Mouse (Mus musculus) hindbrain, embryonic 14.5 days (tissue): ENCODE measurements around the gene Srgap3. TPM values are rescaled to one million over a fixed set of nuclear protein-coding genes. Genes with fewer than 3 reads are reported as not detected.
A peak's percentile ranks its signal among the peaks of the same experiment; 100 is the strongest.

Source experiments
- ATAC-seq: fragments of 200-750 bp; cut with Nextera tagmentation; 2 replicates; pipeline ENCODE4 v1.8.0; 2017; ENCODE audit warnings: moderate number of reproducible peaks, mild to moderate bottlenecking, moderate TSS enrichment, moderate library complexity; ENCODE audit not compliant: low FRiP score
- DNase-seq: peaks from one replicate; pipeline ENCODE4 v3.0.0-alpha.2; 2015; ENCODE audit warnings: low spot score
- H3K27ac ChIP-seq: fragments of 300-500 bp; sonication (generic); 2 replicates; pipeline ENCODE4 v1.5.1; 2014; ENCODE audit warnings: mild to moderate bottlenecking, moderate library complexity
- H3K27me3 ChIP-seq: fragments of 300-500 bp; sonication (generic); 2 replicates; pipeline ENCODE4 v1.6.1; 2014; ENCODE audit warnings: mild to moderate bottlenecking, low read length, mixed read lengths; ENCODE audit not compliant: control insufficient read depth, insufficient read depth
- H3K36me3 ChIP-seq: fragments of 300-500 bp; sonication (generic); replicated peaks from 2 replicates; pipeline ENCODE4 v1.6.1; 2014; ENCODE audit not compliant: control insufficient read depth, insufficient read depth
- H3K4me1 ChIP-seq: fragments of 300-500 bp; sonication (generic); replicated peaks from 2 replicates; pipeline ENCODE4 v1.6.1; 2014; ENCODE audit warnings: antibody characterized with exemption, low read length, mixed read lengths; ENCODE audit not compliant: control insufficient read depth, insufficient read depth
- H3K4me2 ChIP-seq: fragments of 300-500 bp; sonication (generic); replicated peaks from 2 replicates; pipeline ENCODE4 v1.6.1; 2014; ENCODE audit warnings: mild to moderate bottlenecking, moderate library complexity
- H3K4me3 ChIP-seq: fragments of 300-500 bp; sonication (generic); replicated peaks from 2 replicates; pipeline ENCODE4 v1.5.1; 2014; ENCODE audit warnings: mild to moderate bottlenecking, low read length
- H3K9ac ChIP-seq: fragments of 300-500 bp; sonication (generic); 2 replicates; pipeline ENCODE4 v1.6.1; 2014
- H3K9me3 ChIP-seq: fragments of 300-500 bp; sonication (generic); 2 replicates; pipeline ENCODE4 v1.6.1; 2016; ENCODE audit warnings: low read length; ENCODE audit not compliant: control insufficient read depth
- WGBS: fragments of 180-500 bp; shearing (Covaris S2); extraction: QIAGEN DNeasy Blood & Tissue Kit; methylation state at CpG from one replicate; pipeline ENCODE4 v1.1.7; 2014; 5-methylcytosine and 5-hydroxymethylcytosine counted together
- polyA plus RNA-seq: library from polyadenylated mRNA; unstranded; fragments of >200 nt; fragmentation: Nextera tagmentation; extraction: Ambion mirVana; gene quantifications from 2 replicates; pipeline ENCODE4 v1.2.1, GENCODE M21; 2014

Srgap3 gene
- polyA plus RNA-seq, 1 experiment from 2014 or later, result 50.7 TPM

DNA sequence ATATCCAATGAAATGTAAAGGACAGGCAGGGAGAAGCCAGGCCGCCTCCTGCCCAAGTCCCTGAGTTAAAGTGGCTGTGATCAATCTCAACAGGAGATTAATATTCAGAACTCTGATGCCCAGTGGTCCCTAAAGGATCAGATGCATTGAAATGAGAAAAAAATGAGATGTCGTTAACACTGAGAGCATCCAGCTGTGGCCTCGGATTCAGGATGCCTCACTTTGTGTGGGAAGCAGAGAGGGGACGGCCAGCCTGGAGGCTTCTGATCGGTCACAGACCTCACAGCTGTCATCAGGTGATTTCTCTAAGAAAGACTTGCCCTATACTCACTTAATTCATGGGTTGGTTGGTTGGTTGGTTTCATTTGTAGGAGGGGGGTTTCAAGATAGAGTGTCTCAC is 106.7 kb downstream of the Srgap3 start:
- 13% methylated on average over 5 of the region's 5 CpGs for WGBS
- Histone ChIP-seq H3K36me3 (no peaks in the 10 kb centered on the region), H3K9ac (no peak overlapping the region), H3K9me3 (no peaks in the 10 kb centered on the region), H3K27ac (peak overlapping the region; percentile 86), H3K4me2 (no peak overlapping the region), H3K4me3 (no peak overlapping the region), H3K4me1 (peaks cover 62% of the 10 kb centered on the region), H3K27me3 (no peaks in the 10 kb centered on the region)
- 0 out of 2 replicates have a peak, but pooled peaks have one; percentile 29 for ATAC-seq
- no peak for DNase-seq

DNA sequence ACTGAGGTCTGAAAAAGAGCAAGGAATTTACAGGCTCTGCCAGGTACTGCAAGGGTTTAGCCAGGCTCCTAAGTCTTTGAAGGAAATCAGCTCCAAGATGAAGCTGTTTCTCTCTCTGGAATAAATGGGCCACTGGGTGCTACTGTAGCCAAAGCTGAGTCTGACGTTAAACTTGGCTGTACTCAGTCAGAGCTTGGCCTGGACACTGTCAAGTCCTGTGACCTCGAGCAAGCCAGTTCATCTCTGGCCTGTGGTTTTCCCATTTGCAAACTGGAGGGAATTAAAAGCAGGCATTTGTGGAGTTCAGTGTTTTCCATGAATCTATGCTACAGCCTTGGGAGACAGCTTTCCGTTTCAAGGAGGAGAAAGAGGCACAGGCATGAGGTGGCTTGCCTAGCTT is 107.7 kb downstream of the Srgap3 start:
- Histone ChIP-seq H3K27ac (peak overlapping the region; percentile 86), H3K9ac (peak overlapping the region; percentile 18; the same call in 1 of the 2 replicates), H3K9me3 (no peaks in the 10 kb centered on the region), H3K4me2 (no peak overlapping the region), H3K27me3 (no peaks in the 10 kb centered on the region), H3K4me1 (peaks cover 68% of the 10 kb centered on the region), H3K36me3 (no peaks in the 10 kb centered on the region), H3K4me3 (no peak overlapping the region)
- WGBS, result 40% methylated on average over 3 of the region's 3 CpGs
- ATAC-seq, result no peak
- no peak for DNase-seq

DNA sequence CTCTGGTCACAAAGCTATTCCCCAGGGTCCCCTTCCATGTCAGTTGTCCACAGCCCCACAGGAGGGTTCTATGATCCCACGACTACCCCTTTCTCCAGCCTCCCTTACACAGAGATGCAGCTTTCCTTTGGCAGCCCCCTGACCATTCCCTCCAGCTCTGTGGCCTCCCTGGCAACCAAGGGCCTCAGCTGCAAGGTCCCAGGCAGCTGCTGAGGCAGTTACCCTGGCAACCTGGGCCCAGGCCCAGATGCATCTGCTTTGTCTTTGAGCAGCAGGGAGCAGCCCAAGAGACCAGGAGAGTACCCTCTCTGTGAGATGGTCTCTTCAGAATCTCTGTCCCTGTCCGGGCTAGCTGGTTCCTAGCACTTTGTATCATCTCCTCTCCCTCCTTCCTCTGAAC is 108.2 kb downstream of the Srgap3 start:
- Histone ChIP-seq H3K27ac (peak overlapping the region; percentile 86), H3K9me3 (no peaks in the 10 kb centered on the region), H3K27me3 (no peaks in the 10 kb centered on the region), H3K4me1 (peaks cover 73% of the 10 kb centered on the region), H3K36me3 (no peaks in the 10 kb centered on the region), H3K4me3 (no peak overlapping the region), H3K4me2 (no peak overlapping the region), H3K9ac (peak overlapping the region; percentile 18; the same call in 1 of the 2 replicates)
- DNase-seq, result peak; percentile 78
- 17% methylated on average over 2 of the region's 2 CpGs for WGBS
- peak; percentile 89 for ATAC-seq

DNA sequence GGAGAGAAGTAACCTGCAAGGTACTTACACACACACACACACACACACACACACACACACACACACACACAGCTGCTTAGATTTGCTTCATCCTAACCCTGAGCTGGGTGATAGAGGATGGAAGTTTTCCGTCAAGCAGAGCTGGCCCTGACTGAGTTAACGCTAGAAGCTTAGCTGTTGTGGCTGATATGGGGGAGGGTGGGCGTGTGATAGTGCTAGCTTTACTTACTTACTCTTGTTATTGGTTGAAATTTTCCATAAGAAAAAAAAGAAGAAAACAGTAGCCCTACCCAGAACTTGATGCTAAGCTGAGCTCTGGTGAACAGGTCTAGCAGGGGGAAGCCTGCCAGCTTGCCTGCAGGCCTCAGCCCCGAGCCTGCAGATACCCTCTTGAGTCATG is 110.4 kb downstream of the Srgap3 start:
- no peak for ATAC-seq
- Histone ChIP-seq H3K27me3 (no peaks in the 10 kb centered on the region), H3K9me3 (no peaks in the 10 kb centered on the region), H3K4me2 (no peak overlapping the region), H3K36me3 (no peaks in the 10 kb centered on the region), H3K4me1 (peaks cover 64% of the 10 kb centered on the region), H3K9ac (no peak overlapping the region), H3K27ac (no peak overlapping the region), H3K4me3 (no peak overlapping the region)
- no peak for DNase-seq
- WGBS, result 78% methylated on average over 4 of the region's 4 CpGs

DNA sequence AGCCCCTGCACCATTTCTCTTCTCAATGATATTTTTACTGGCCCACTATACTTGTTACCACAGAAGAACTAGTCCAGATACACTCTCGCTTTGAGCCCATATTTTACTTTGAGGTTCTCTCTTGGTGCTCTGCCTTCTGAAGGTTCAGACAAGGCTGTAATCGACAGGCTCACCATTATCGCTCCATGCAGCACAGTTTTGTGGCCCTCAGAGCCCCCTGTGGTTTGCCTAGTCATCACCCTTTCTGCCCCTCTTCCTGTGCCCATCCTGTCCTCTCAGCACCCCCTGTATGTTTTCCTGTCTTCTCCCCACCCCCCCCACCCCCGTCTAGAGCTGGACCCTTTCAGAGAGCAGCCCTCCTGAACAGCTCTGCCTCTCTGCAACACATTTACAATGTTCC is 111.7 kb downstream of the Srgap3 start:
- DNase-seq, result no peak
- no peak overlapping the region for H3K4me2 ChIP-seq
- no peak for ATAC-seq
- H3K9me3 ChIP-seq, result no peaks in the 10 kb centered on the region
- no peaks in the 10 kb centered on the region for H3K36me3 ChIP-seq
- H3K27me3 ChIP-seq, result no peaks in the 10 kb centered on the region
- no peak overlapping the region for H3K4me3 ChIP-seq
- 61% methylated on average over 4 of the region's 4 CpGs for WGBS
- peaks cover 58% of the 10 kb centered on the region for H3K4me1 ChIP-seq
- no peak overlapping the region for H3K9ac ChIP-seq
- no peak overlapping the region for H3K27ac ChIP-seq

DNA sequence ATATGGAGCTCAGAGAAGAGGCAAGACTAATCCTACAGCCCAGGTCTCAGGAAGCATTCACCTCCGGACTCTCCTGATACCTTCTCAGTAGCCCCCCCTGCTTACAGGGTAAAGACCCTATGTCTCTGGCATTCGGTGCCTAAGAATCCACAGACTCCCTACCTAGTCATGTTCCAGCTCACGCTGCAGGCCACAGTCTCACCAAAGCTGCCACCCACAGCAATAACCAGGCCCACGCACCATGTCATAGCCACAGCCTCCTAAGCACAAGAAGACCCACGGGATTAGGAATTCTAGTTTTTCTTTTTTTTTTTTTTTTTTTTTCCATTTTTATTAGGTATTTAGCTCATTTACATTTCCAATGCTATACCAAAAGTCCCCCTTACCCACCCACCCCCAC is 112.6 kb downstream of the Srgap3 start:
- no peaks in the 10 kb centered on the region for H3K9me3 ChIP-seq
- H3K27ac ChIP-seq, result peak overlapping the region; percentile 81
- H3K36me3 ChIP-seq, result no peaks in the 10 kb centered on the region
- peak overlapping the region; percentile 22 for H3K9ac ChIP-seq
- H3K27me3 ChIP-seq, result no peaks in the 10 kb centered on the region
- H3K4me2 ChIP-seq, result peak overlapping the region; percentile 18; the same call in 1 of the 2 replicates
- H3K4me1 ChIP-seq, result peaks cover 58% of the 10 kb centered on the region
- DNase-seq, result no peak
- ATAC-seq, result no peak
- 58% methylated on average over 5 of the region's 5 CpGs for WGBS
- no peak overlapping the region for H3K4me3 ChIP-seq

DNA sequence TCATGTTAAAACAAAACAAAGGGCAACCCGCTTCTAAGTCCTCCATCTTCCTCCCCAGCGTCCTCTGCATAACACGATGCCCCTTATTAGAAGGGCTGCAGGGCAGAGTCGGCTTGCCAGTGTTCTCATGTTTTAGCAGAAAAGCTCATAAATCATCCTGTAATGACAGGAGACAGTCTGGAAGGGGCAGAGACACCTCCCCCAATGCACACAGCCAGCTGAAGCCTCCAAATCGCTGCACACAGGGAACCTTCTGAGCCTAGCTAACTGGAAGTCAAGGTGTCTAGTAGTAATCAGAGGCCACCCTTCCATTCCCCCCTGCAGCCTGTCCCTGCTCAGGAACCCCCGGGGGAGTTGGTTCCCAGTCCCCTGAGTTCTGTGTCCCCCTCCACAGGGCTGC is 113.3 kb downstream of the Srgap3 start:
- DNase-seq (no peak), ATAC-seq (peak; percentile 28; the same call in 1 of the 2 replicates)
- Histone ChIP-seq H3K9me3 (no peaks in the 10 kb centered on the region), H3K9ac (peak overlapping the region; percentile 22), H3K27me3 (no peaks in the 10 kb centered on the region), H3K4me1 (peaks cover 58% of the 10 kb centered on the region), H3K4me2 (peak overlapping the region; percentile 18), H3K4me3 (no peak overlapping the region), H3K27ac (peak overlapping the region; percentile 81), H3K36me3 (peaks cover 4% of the 10 kb centered on the region; the same call in 1 of the 2 replicates)
- whole genome bisulfite sequencing, result 13% methylated on average over 6 of the region's 6 CpGs

DNA sequence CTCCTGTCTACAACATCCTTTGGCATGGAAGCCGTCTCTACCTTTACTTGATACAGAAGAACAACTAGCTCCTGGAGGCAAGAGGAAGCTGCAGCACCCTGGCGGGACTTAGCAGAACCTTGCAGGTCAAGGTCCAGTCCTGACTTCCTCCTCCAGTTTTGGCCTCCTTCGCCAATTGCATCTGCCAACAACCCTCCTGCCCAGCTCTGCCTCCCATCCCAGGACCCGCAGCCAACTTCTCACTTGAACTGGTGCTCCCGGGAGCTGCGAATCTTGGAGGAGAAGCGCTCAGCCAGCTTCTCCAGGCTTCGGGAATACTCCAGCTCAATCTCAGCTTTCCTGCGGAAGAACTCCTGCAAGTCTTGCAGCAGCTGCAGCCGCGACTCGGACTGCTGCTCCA is 117.9 kb downstream of the Srgap3 start:
- no peak for DNase-seq
- peaks cover 38% of the 10 kb centered on the region for H3K4me1 ChIP-seq
- no peak overlapping the region for H3K4me2 ChIP-seq
- H3K9ac ChIP-seq, result no peak overlapping the region
- H3K9me3 ChIP-seq, result no peaks in the 10 kb centered on the region
- peaks cover 10% of the 10 kb centered on the region; the same call in 1 of the 2 replicates for H3K36me3 ChIP-seq
- no peak for ATAC-seq
- peak overlapping the region; percentile 44; the same call in 1 of the 2 replicates for H3K27ac ChIP-seq
- no peaks in the 10 kb centered on the region for H3K27me3 ChIP-seq
- WGBS, result 58% methylated on average over 12 of the region's 12 CpGs
- no peak overlapping the region for H3K4me3 ChIP-seq

DNA sequence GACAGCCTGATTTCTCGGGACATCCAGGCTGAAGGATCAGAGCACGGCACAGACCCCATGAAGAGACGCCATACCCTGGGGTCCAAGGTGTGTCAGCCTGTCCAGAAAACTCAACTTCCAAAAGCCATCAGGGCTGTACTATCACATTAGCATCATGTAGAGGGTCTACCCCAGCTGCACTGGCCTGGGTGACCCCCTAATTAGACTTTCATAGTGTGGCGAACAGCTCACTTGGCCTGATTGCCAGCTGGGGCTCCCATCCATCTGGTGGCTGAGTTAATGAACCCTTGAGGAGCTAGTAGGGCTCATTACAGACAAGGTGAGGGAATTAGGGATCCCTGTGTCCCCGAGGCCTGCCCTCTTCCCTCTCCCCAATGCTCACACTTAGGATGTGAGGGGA is 118.6 kb downstream of the Srgap3 start:
- H3K36me3 ChIP-seq, result peaks cover 10% of the 10 kb centered on the region; the same call in 1 of the 2 replicates
- ATAC-seq, result no peak
- no peaks in the 10 kb centered on the region for H3K9me3 ChIP-seq
- H3K27ac ChIP-seq, result peak overlapping the region; percentile 41; the same call in 1 of the 2 replicates
- H3K27me3 ChIP-seq, result no peaks in the 10 kb centered on the region
- no peak for DNase-seq
- H3K4me1 ChIP-seq, result peaks cover 30% of the 10 kb centered on the region
- H3K9ac ChIP-seq, result no peak overlapping the region
- 35% methylated on average over 5 of the region's 5 CpGs for WGBS
- H3K4me2 ChIP-seq, result no peak overlapping the region
- H3K4me3 ChIP-seq, result no peak overlapping the region

DNA sequence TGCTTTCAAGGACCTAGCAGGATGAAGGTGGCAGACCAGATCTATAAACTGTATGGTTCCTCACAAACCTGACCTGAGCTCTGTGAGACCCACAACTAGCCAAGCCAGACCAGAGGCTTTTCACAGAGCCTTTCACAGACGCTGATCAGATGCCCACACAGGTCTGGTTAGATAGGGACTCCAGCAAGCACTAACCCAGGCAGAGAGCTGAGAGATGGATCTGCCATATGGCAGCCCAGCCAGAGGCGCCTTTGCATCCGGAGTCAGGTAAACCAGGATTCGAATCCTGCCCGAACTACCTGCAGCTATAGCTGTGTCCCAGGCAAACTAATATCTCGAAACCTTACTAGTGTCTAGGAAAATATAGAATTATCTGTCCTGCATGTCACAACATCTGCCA is 121.4 kb downstream of the Srgap3 start:
- H3K4me3 ChIP-seq, result no peak overlapping the region
- no peak overlapping the region for H3K9ac ChIP-seq
- 96% methylated on average over 6 of the region's 6 CpGs for WGBS
- no peak for ATAC-seq
- peaks cover 10% of the 10 kb centered on the region; the same call in 1 of the 2 replicates for H3K36me3 ChIP-seq
- H3K27ac ChIP-seq, result no peak overlapping the region
- no peaks in the 10 kb centered on the region for H3K9me3 ChIP-seq
- H3K27me3 ChIP-seq, result no peaks in the 10 kb centered on the region
- no peak for DNase-seq
- no peak overlapping the region for H3K4me2 ChIP-seq
- peaks cover 37% of the 10 kb centered on the region for H3K4me1 ChIP-seq
